Mouse (Mus musculus): ENCODE measurements around the gene Csrp2. TPM values are rescaled to one million over a fixed set of nuclear protein-coding genes. Genes with fewer than 3 reads are reported as not detected.
A peak's percentile ranks its signal among the peaks of the same experiment; 100 is the strongest.

The Csrp2 gene
- polyA plus RNA-seq, 1 experiment from 2014 or later, result 154 TPM

GRCm38 (mm10) chr10:110960841-110961240, 41.3 kb downstream of the Csrp2 start:
- Histone ChIP-seq H3K36me3 (ENCODE audit: insufficient read depth) (peaks cover 32% of the 10 kb centered on the region), H3K9ac (no peak overlapping the region), H3K4me3 (ENCODE audit: low read depth, low read length) (no peak overlapping the region), H3K9me3 (ENCODE audit: low read depth, low read length) (no peaks in the 10 kb centered on the region), H3K4me1 (ENCODE audit: insufficient read depth) (no peaks in the 10 kb centered on the region), H3K4me2 (no peak overlapping the region), H3K27ac (ENCODE audit: low read depth) (no peak overlapping the region), H3K27me3 (ENCODE audit: insufficient read depth, low read length) (no peaks in the 10 kb centered on the region)
- ATAC-seq (ENCODE audit: insufficient read depth), result no peak
- no peak for DNase-seq
- no peak for TF ChIP-seq CTCF (IDR thresholded peaks at IDR 0.05; ENCODE audit: low read depth)
- 84% methylated on average over 6 of the region's 6 CpGs for WGBS

GRCm38 (mm10) chr10:110962172-110962571, 42.6 kb downstream of the Csrp2 start:
- peak; percentile 42; the same call in 1 of the 2 replicates for TF ChIP-seq CTCF (IDR thresholded peaks at IDR 0.05; ENCODE audit: low read depth)
- ATAC-seq (ENCODE audit: insufficient read depth) (no peak), DNase-seq (no peak)
- Histone ChIP-seq H3K4me3 (ENCODE audit: low read depth, low read length) (no peak overlapping the region), H3K9me3 (ENCODE audit: low read depth, low read length) (no peaks in the 10 kb centered on the region), H3K4me1 (ENCODE audit: insufficient read depth) (no peaks in the 10 kb centered on the region), H3K4me2 (no peak overlapping the region), H3K36me3 (ENCODE audit: insufficient read depth) (peaks cover 28% of the 10 kb centered on the region), H3K27ac (ENCODE audit: low read depth) (no peak overlapping the region), H3K9ac (no peak overlapping the region), H3K27me3 (ENCODE audit: insufficient read depth, low read length) (no peaks in the 10 kb centered on the region)
- WGBS, result 28% methylated on average over 1 of the region's 1 CpGs

GRCm38 (mm10) chr10:110971044-110971443, 51.5 kb downstream of the Csrp2 start:
- TF ChIP-seq CTCF (IDR thresholded peaks at IDR 0.05; ENCODE audit: low read depth), result no peak
- Histone ChIP-seq H3K4me3 (ENCODE audit: low read depth, low read length) (no peak overlapping the region), H3K4me2 (no peak overlapping the region), H3K9ac (no peak overlapping the region), H3K36me3 (ENCODE audit: insufficient read depth) (peaks cover 33% of the 10 kb centered on the region), H3K27ac (ENCODE audit: low read depth) (no peak overlapping the region), H3K4me1 (ENCODE audit: insufficient read depth) (no peaks in the 10 kb centered on the region), H3K9me3 (ENCODE audit: low read depth, low read length) (no peaks in the 10 kb centered on the region), H3K27me3 (ENCODE audit: insufficient read depth, low read length) (no peaks in the 10 kb centered on the region)
- ATAC-seq (ENCODE audit: insufficient read depth) (no peak), DNase-seq (no peak)
- WGBS, result 54% methylated on average over 3 of the region's 3 CpGs

GRCm38 (mm10) chr10:110971483-110971882, 51.9 kb downstream of the Csrp2 start:
- peak; percentile 22; the same call in 1 of the 2 replicates for ATAC-seq (ENCODE audit: insufficient read depth)
- no peak overlapping the region for H3K4me3 ChIP-seq (ENCODE audit: low read depth, low read length)
- DNase-seq, result no peak
- no peaks in the 10 kb centered on the region for H3K4me1 ChIP-seq (ENCODE audit: insufficient read depth)
- H3K4me2 ChIP-seq, result no peak overlapping the region
- TF ChIP-seq CTCF (IDR thresholded peaks at IDR 0.05; ENCODE audit: low read depth), result no peak
- H3K27ac ChIP-seq (ENCODE audit: low read depth), result 0 out of 2 replicates have a peak overlapping the region, but pooled peaks have one; percentile 46
- WGBS, result 62% methylated on average over 6 of the region's 6 CpGs
- no peaks in the 10 kb centered on the region for H3K27me3 ChIP-seq (ENCODE audit: insufficient read depth, low read length)
- no peaks in the 10 kb centered on the region for H3K9me3 ChIP-seq (ENCODE audit: low read depth, low read length)
- H3K9ac ChIP-seq, result no peak overlapping the region
- H3K36me3 ChIP-seq (ENCODE audit: insufficient read depth), result peaks cover 33% of the 10 kb centered on the region

GRCm38 (mm10) chr10:110971998-110972397, 52.4 kb downstream of the Csrp2 start:
- WGBS, result 21% methylated on average over 9 of the region's 9 CpGs
- ATAC-seq (ENCODE audit: insufficient read depth) (peak; percentile 80), DNase-seq (peak; percentile 82)
- Histone ChIP-seq H3K27ac (ENCODE audit: low read depth) (no peak overlapping the region), H3K4me2 (no peak overlapping the region), H3K4me1 (ENCODE audit: insufficient read depth) (no peaks in the 10 kb centered on the region), H3K4me3 (ENCODE audit: low read depth, low read length) (no peak overlapping the region), H3K9ac (no peak overlapping the region), H3K36me3 (ENCODE audit: insufficient read depth) (peaks cover 32% of the 10 kb centered on the region), H3K27me3 (ENCODE audit: insufficient read depth, low read length) (no peaks in the 10 kb centered on the region), H3K9me3 (ENCODE audit: low read depth, low read length) (no peaks in the 10 kb centered on the region)
- TF ChIP-seq CTCF (IDR thresholded peaks at IDR 0.05; ENCODE audit: low read depth), result no peak

GRCm38 (mm10) chr10:110974463-110974862, 54.9 kb downstream of the Csrp2 start:
- peak; percentile 59 for TF ChIP-seq CTCF (IDR thresholded peaks at IDR 0.05; ENCODE audit: low read depth)
- H3K9ac ChIP-seq, result no peak overlapping the region
- 57% methylated on average over 3 of the region's 3 CpGs for WGBS
- H3K27me3 ChIP-seq (ENCODE audit: insufficient read depth, low read length), result no peaks in the 10 kb centered on the region
- peak; percentile 74 for DNase-seq
- H3K4me1 ChIP-seq (ENCODE audit: insufficient read depth), result no peaks in the 10 kb centered on the region
- peaks cover 30% of the 10 kb centered on the region for H3K36me3 ChIP-seq (ENCODE audit: insufficient read depth)
- no peak overlapping the region for H3K27ac ChIP-seq (ENCODE audit: low read depth)
- no peak overlapping the region for H3K4me2 ChIP-seq
- ATAC-seq (ENCODE audit: insufficient read depth), result no peak
- no peak overlapping the region for H3K4me3 ChIP-seq (ENCODE audit: low read depth, low read length)
- H3K9me3 ChIP-seq (ENCODE audit: low read depth, low read length), result no peaks in the 10 kb centered on the region

GRCm38 (mm10) chr10:110974885-110975284, 55.3 kb downstream of the Csrp2 start:
- Histone ChIP-seq H3K9ac (no peak overlapping the region), H3K4me2 (no peak overlapping the region), H3K27ac (ENCODE audit: low read depth) (no peak overlapping the region), H3K9me3 (ENCODE audit: low read depth, low read length) (no peaks in the 10 kb centered on the region), H3K36me3 (ENCODE audit: insufficient read depth) (peaks cover 30% of the 10 kb centered on the region), H3K27me3 (ENCODE audit: insufficient read depth, low read length) (no peaks in the 10 kb centered on the region), H3K4me1 (ENCODE audit: insufficient read depth) (no peaks in the 10 kb centered on the region), H3K4me3 (ENCODE audit: low read depth, low read length) (no peak overlapping the region)
- no peak for TF ChIP-seq CTCF (IDR thresholded peaks at IDR 0.05; ENCODE audit: low read depth)
- ATAC-seq (ENCODE audit: insufficient read depth), result no peak
- WGBS, result 78% methylated on average over 1 of the region's 1 CpGs
- no peak for DNase-seq

- no peak overlapping the region for H3K4me3 ChIP-seq (ENCODE audit: low read depth, low read length)
- no peaks in the 10 kb centered on the region for H3K9me3 ChIP-seq (ENCODE audit: low read depth, low read length)
- no peak overlapping the region for H3K27ac ChIP-seq (ENCODE audit: low read depth)
- TF ChIP-seq CTCF (IDR thresholded peaks at IDR 0.05; ENCODE audit: low read depth), result peak; percentile 77
- no peaks in the 10 kb centered on the region for H3K27me3 ChIP-seq (ENCODE audit: insufficient read depth, low read length)
- ATAC-seq (ENCODE audit: insufficient read depth), result peak; percentile 61; the same call in 1 of the 2 replicates
- 3% methylated on average over 1 of the region's 1 CpGs for WGBS
- no peak overlapping the region for H3K9ac ChIP-seq
- H3K36me3 ChIP-seq (ENCODE audit: insufficient read depth), result peaks cover 25% of the 10 kb centered on the region
- peak; percentile 85 for DNase-seq
- H3K4me2 ChIP-seq, result no peak overlapping the region
- no peaks in the 10 kb centered on the region for H3K4me1 ChIP-seq (ENCODE audit: insufficient read depth)
These were observed 56.5 kb downstream of the Csrp2 start for GRCm38 (mm10) chr10:110976046-110976445.

All from lung, embryonic 14.5 days (tissue).